Mouse (Mus musculus): Measurements from ENCODE around the gene Gm45808.
"Not testable (repeated sequence)": the region's sequence is repeated elsewhere in the genome, so short reads cannot be mapped to it uniquely, and the experiment has no call there.

Gene Gm45808

GRCm38 (mm10) chr7:45470869-45471268 is 15.7 kb downstream of the Gm45808 start:
- DNase-seq (ENCODE audit: low read depth, low spot score): no peak

GRCm38 (mm10) chr7:45467090-45467670 is 19.4 kb downstream of the Gm45808 start:
- no peak for DNase-seq (ENCODE audit: low read depth, low spot score)

GRCm38 (mm10) chr7:45466283-45467089 is 20.1 kb downstream of the Gm45808 start, which contains the start of gene Bax:
Gene Bax (minus strand): TSS chr7:45466898.
- peak; percentile 90 for DNase-seq (ENCODE audit: low read depth, low spot score)

- no peak for DNase-seq (ENCODE audit: low read depth, low spot score)
Observed at GRCm38 (mm10) chr7:45465549-45465948, 21.1 kb downstream of the Gm45808 start.

- no peak for DNase-seq (ENCODE audit: low read depth, low spot score)
Observed at GRCm38 (mm10) chr7:45465112-45465511, 21.5 kb downstream of the Gm45808 start.

- no peak for DNase-seq (ENCODE audit: low read depth, low spot score)
Observed at GRCm38 (mm10) chr7:45463987-45464778, 22.4 kb downstream of the Gm45808 start.

- not testable (repeated sequence) for DNase-seq (ENCODE audit: low read depth, low spot score)
Observed at GRCm38 (mm10) chr7:45462868-45463267, 23.7 kb downstream of the Gm45808 start.

GRCm38 (mm10) chr7:45462325-45462724 is 24.3 kb downstream of the Gm45808 start:
- no peak for DNase-seq (ENCODE audit: low read depth, low spot score)

- no peak for DNase-seq (ENCODE audit: low read depth, low spot score)
Observed at GRCm38 (mm10) chr7:45461781-45462180, 24.8 kb downstream of the Gm45808 start.

GRCm38 (mm10) chr7:45461326-45461725 is 25.3 kb downstream of the Gm45808 start:
- DNase-seq (ENCODE audit: low read depth, low spot score): no peak

- no peak for DNase-seq (ENCODE audit: low read depth, low spot score)
Observed at GRCm38 (mm10) chr7:45460860-45461314, 25.7 kb downstream of the Gm45808 start.

GRCm38 (mm10) chr7:45460377-45460776 is 26.2 kb downstream of the Gm45808 start:
- DNase-seq (ENCODE audit: low read depth, low spot score): no peak

GRCm38 (mm10) chr7:45459564-45460140 is 27.0 kb downstream of the Gm45808 start, which contains the start of gene Ftl1:
Gene Ftl1 (minus strand): TSS chr7:45459884.
- DNase-seq (ENCODE audit: low read depth, low spot score): peak; percentile 97

- no peak for DNase-seq (ENCODE audit: low read depth, low spot score)
Observed at GRCm38 (mm10) chr7:45458748-45459563, 27.7 kb downstream of the Gm45808 start.

GRCm38 (mm10) chr7:45457204-45458060 is 29.2 kb downstream of the Gm45808 start:
- no peak for DNase-seq (ENCODE audit: low read depth, low spot score)

- DNase-seq (ENCODE audit: low read depth, low spot score): no peak
Observed at GRCm38 (mm10) chr7:45456721-45457203, 29.8 kb downstream of the Gm45808 start.

GRCm38 (mm10) chr7:45455932-45456696 is 30.5 kb downstream of the Gm45808 start:
- no peak for DNase-seq (ENCODE audit: low read depth, low spot score)

- no peak for DNase-seq (ENCODE audit: low read depth, low spot score)
Observed at GRCm38 (mm10) chr7:45454971-45455370, 31.6 kb downstream of the Gm45808 start.

Measured in telencephalon, adult 2 months (tissue).